8 mouse cellular contexts compared by ENCODE assay signal in genomic region chr9:57831267-57832082, GRCm38 (mm10). TPM values are rescaled to one million over a fixed set of nuclear protein-coding genes. Genes with fewer than 3 reads are reported as not detected.
DNase-seq lines count a peak whose midpoint lies in the region; ATAC-seq and TF ChIP-seq lines count a peak whose summit lies in the region.

No protein-coding gene starts in this region.

- H3K36me3 ChIP-seq in hindbrain, embryonic 11.5 days (ENCODE audit: control insufficient read depth, insufficient read depth, low read length): no peaks in the 10 kb centered on the region
- 0 out of 2 replicates have a peak, but pooled peaks cover 4% of the 10 kb centered on the region for H3K36me3 ChIP-seq in lung, postnatal 0 days (ENCODE audit: insufficient read depth, low read length)

- peak overlapping the region; percentile 9; the same call in 1 of the 2 replicates for H3K4me2 ChIP-seq in hindbrain, embryonic 11.5 days (replicated peaks; ENCODE audit: low read depth, low read length)
- peak overlapping the region; percentile 48 for H3K4me2 ChIP-seq in lung, postnatal 0 days (replicated peaks; ENCODE audit: low read depth, low read length)

- TF ChIP-seq CTCF in lung, postnatal 0 days (IDR thresholded peaks at IDR 0.05): peak; percentile 29; the same call in 1 of the 2 replicates

- DNase-seq in MN1 (ENCODE audit: low spot score): peak; percentile 98
- peak; percentile 90 to 92 for DNase-seq in cerebellum, postnatal 10 days
- peak; percentile 90 to 91 for DNase-seq in frontal cortex, postnatal 10 days (ENCODE audit: low spot score in 2 of 2)
- DNase-seq in hindbrain, embryonic 11.5 days (ENCODE audit: low spot score): peak; percentile 88
- peak; percentile 84 to 89 for DNase-seq in layer of hippocampus, postnatal 10 days (ENCODE audit: low spot score in 2 of 2)
- peak; percentile 97 for DNase-seq in lung, postnatal 0 days (ENCODE audit: low spot score)
- peak; percentile 96 for DNase-seq in ovary, postnatal 14 days (ENCODE audit: low spot score)
- peak; percentile 79 to 84 for DNase-seq in thymus, postnatal 36 days

- 32% methylated on average over 24 of the region's 24 CpGs for WGBS in hindbrain, embryonic 11.5 days
- 3% methylated on average over 24 of the region's 24 CpGs for WGBS in lung, postnatal 0 days

- no peak overlapping the region for H3K9ac ChIP-seq in hindbrain, embryonic 11.5 days (ENCODE audit: low read depth, low read length)
- no peak overlapping the region for H3K9ac ChIP-seq in lung, postnatal 0 days (replicated peaks; ENCODE audit: low read depth)

- no peaks in the 10 kb centered on the region for H3K27me3 ChIP-seq in hindbrain, embryonic 11.5 days (ENCODE audit: control insufficient read depth, insufficient read depth, low read length)
- H3K27me3 ChIP-seq in lung, postnatal 0 days (replicated peaks; ENCODE audit: insufficient read depth, low read length): no peaks in the 10 kb centered on the region

- H3K4me3 ChIP-seq in hindbrain, embryonic 11.5 days (ENCODE audit: low read depth, low read length): no peak overlapping the region; the same call in 1 of the 2 replicates
- H3K4me3 ChIP-seq in lung, postnatal 0 days (ENCODE audit: low read depth, low read length): no peak overlapping the region

- peak; percentile 85 for ATAC-seq in hindbrain, embryonic 11.5 days (ENCODE audit: low FRiP score)
- peak; percentile 93 for ATAC-seq in lung, postnatal 0 days

- H3K27ac ChIP-seq in hindbrain, embryonic 11.5 days (ENCODE audit: low read depth, low read length): no peak overlapping the region
- peak overlapping the region; percentile 51 for H3K27ac ChIP-seq in lung, postnatal 0 days (ENCODE audit: low read length)

- TF ChIP-seq EP300 in lung, postnatal 0 days (IDR thresholded peaks at IDR 0.05): peak; percentile 81

- H3K4me1 ChIP-seq in hindbrain, embryonic 11.5 days (replicated peaks; ENCODE audit: control insufficient read depth, insufficient read depth, low read length): peaks cover 17% of the 10 kb centered on the region
- H3K4me1 ChIP-seq in lung, postnatal 0 days (ENCODE audit: insufficient read depth, low read depth, low read length): peaks cover 22% of the 10 kb centered on the region

- H3K9me3 ChIP-seq in hindbrain, embryonic 11.5 days (ENCODE audit: control insufficient read depth, low read length): no peaks in the 10 kb centered on the region
- no peaks in the 10 kb centered on the region for H3K9me3 ChIP-seq in lung, postnatal 0 days (ENCODE audit: low read length)

RNA-seq across cellular contexts. Expression of gene Arid3b, which starts 5.1 kb away (rescaled TPM):
- polyA plus RNA-seq in hindbrain, embryonic 11.5 days (2014; fragmentation: Nextera tagmentation; extraction: Ambion mirVana): 21.9 and 27.7 TPM in 2 replicates
- 10 to 100 TPM; 10.0 to 11.8 TPM for total RNA-seq in layer of hippocampus, postnatal 10 days (2021)
- polyA plus RNA-seq in lung, postnatal 0 days (2015; fragmentation: Nextera tagmentation; extraction: Ambion mirVana): 5.8 and 6.2 TPM in 2 replicates
